Mouse (Mus musculus) small intestine, adult 2 months (tissue): ENCODE measurements around the gene Tle4. TPM values are rescaled to one million over a fixed set of nuclear protein-coding genes. Genes with fewer than 3 reads are reported as not detected.

Source experiments
- H3K27ac ChIP-seq: fragments of 200-500 bp; 2 replicates; pipeline ENCODE4 v1.5.1; 2012; ENCODE audit warnings: low read depth, low read length, control low read depth, inconsistent platforms; ENCODE audit not compliant: insufficient read depth
- H3K27me3 ChIP-seq: fragments of 200-500 bp; 2 replicates; pipeline ENCODE4 v1.6.1; 2012; ENCODE audit warnings: mild to moderate bottlenecking, moderate library complexity, low read length, inconsistent platforms; ENCODE audit not compliant: control insufficient read depth, insufficient read depth
- H3K36me3 ChIP-seq: fragments of 200-500 bp; 2 replicates; pipeline ENCODE4 v1.6.1; 2012; ENCODE audit warnings: mild to moderate bottlenecking, low read length, control low read depth, inconsistent platforms; ENCODE audit not compliant: control insufficient read depth, insufficient read depth
- H3K4me1 ChIP-seq: fragments of 200-500 bp; 2 replicates; pipeline ENCODE4 v1.6.1; 2012; ENCODE audit warnings: low read length, inconsistent platforms, mixed read lengths; ENCODE audit not compliant: control insufficient read depth, insufficient read depth, insufficient read length
- H3K4me3 ChIP-seq: fragments of 200-500 bp; 2 replicates; pipeline ENCODE4 v1.5.1; 2012; ENCODE audit warnings: low read depth, mild to moderate bottlenecking, control low read depth, inconsistent platforms, low read length, moderate library complexity
- CTCF ChIP-seq: fragments of 200-500 bp; IDR thresholded peaks from 2 replicates; pipeline ENCODE4 v1.5.1; 2012; ENCODE audit warnings: low read depth, mild to moderate bottlenecking, control low read depth, inconsistent platforms, low read length, moderate library complexity, mixed read lengths; ENCODE audit not compliant: insufficient replicate concordance, insufficient read length; ENCODE audit errors: extremely low read depth
- POLR2A ChIP-seq: fragments of 200-500 bp; IDR thresholded peaks from 2 replicates; pipeline ENCODE4 v1.6.1; 2012; ENCODE audit warnings: low read depth, mild to moderate bottlenecking, control low read depth, inconsistent platforms, low read length, moderate library complexity
- WGBS: fragments of 180-500 bp; shearing (Covaris S2); methylation state at CpG from one replicate; pipeline ENCODE4 v1.1.7; 2018; 5-methylcytosine and 5-hydroxymethylcytosine counted together
- polyA plus RNA-seq: library from polyadenylated mRNA; depleted of rRNA; stranded (reverse); fragments of >200 nt; gene quantifications from 2 replicates; pipeline ENCODE4 v1.2.3, GENCODE M21; 2012

The Tle4 gene
- polyA plus RNA-seq, 1 experiment, result 24.6 TPM

DNA sequence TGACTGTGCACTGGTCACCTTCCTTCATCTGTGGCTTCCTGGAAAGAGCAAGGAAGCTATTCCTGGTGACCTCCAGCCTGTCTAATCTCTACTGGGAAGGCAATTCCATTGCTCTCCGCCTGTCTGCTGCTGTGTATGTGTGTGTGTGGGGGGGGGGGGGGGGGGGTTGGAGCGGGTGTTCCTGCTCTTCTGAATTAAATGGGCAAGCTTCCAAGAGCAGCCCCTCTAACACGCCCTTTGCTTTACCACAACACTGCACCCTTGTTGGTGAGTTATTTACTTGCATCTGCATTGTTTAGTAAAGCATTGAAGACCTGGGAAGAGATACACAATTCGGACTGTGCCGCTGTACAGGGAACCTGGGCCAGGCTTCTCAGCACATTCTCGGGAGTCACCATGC lies 170.9 kb downstream of the Tle4 start:
- Histone ChIP-seq H3K36me3 (no peaks in the 10 kb centered on the region), H3K27me3 (no peaks in the 10 kb centered on the region), H3K4me1 (peaks cover 11% of the 10 kb centered on the region; the same call in 1 of the 2 replicates), H3K27ac (peak overlapping the region; percentile 39; the same call in 1 of the 2 replicates), H3K4me3 (no peak overlapping the region)
- TF ChIP-seq POLR2A (no peak), CTCF (no peak)
- 39% methylated on average over 6 of the region's 6 CpGs for WGBS

DNA sequence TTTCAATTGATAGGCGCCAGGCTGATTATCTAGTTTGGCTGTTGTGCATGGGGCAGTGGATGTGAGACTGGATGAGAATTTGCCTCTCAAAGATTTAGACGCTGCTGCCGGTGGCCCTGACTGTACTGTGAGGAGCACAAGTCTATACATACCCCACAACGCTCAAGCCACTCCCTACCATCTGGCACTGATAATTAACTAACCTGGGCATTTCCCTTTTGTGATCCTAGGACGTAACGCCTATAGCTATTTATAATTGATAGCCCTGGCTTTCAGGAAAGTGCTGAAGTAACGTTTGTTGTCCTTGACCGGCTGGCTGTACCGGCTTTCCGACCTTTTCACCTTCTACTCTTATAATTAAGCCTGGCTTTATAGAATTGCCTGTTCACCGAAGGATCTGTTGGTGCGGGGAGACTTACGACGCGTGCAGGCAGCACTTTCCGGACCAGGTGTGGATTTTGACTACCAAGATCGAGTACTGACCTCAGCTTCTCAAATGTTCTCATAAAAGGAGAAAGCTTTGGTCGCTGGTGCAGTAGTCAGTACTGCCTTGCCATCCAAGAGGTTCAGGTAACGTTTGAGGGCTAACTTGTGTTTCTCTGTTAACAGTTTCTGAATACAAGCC lies 171.5 kb downstream of the Tle4 start:
- no peak for TF ChIP-seq POLR2A
- no peak for TF ChIP-seq CTCF
- Histone ChIP-seq H3K27me3 (no peaks in the 10 kb centered on the region), H3K4me1 (peaks cover 11% of the 10 kb centered on the region; the same call in 1 of the 2 replicates), H3K4me3 (peak overlapping the region; percentile 47), H3K27ac (peak overlapping the region; percentile 39; the same call in 1 of the 2 replicates), H3K36me3 (no peaks in the 10 kb centered on the region)
- 24% methylated on average over 19 of the region's 19 CpGs for WGBS

DNA sequence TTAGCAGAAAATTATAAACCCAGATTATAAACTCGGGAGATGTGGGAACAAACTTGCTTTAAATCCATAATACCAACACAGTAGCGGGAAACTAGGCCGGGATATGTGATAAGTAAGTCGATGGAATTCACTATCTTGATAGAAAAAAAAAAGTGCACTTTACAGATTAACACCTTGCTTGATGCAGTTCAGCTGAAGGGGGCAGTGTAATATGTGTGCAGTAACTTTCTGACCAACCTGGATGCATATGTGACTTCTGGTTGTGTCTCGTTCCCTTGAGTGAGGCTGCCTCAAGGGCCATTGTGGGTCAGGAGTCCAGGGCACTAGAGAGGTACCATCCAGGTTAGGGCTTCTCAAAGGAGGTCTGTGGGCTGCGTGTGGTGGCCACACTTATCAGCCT lies 172.7 kb downstream of the Tle4 start:
- H3K27me3 ChIP-seq, result no peaks in the 10 kb centered on the region
- no peak for TF ChIP-seq POLR2A
- no peak; the same call in 1 of the 2 replicates for TF ChIP-seq CTCF

DNA sequence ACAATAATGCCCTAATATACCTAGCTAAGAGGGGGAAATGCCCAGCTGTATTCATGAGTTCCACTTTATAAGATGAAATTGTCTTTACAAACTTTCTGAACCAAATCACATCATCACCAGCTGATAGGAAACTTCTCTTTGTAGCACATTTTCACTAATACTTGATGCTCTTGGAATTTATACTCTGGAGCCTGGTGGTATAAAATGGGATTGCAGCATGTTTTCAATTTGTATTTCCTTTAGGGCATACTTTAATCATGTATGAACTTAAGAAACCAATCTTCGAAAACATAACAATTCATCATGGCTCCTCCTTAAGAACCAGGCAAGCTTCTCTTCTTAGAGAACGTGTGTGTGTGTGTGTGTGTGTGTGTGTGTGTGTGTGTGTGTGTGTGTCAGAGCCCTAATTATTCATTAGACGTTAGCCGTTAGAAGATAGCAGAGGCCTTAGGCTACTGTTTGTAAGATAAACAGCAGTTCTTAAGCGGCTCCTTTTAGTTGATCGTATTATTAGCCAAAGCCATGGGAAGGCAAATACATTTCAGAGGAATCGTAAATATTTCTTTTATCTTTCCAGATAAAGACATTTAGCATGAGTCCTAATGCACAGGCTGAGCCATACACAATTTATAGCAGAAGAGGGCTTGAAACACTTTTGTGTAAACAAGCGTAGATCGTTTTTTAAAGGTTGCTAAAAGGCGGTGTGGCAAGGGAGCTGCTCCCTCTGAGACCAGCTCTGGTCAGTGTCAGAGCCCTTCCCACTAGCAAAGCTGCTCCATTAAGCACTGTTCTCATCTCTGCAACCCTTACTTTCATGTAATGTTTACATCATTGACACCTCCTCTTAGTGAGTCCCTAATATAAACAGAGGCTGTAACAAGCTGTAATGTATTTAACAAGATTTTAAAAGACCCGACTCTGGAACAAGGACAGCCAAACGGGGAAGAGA lies 173.6 kb downstream of the Tle4 start:
- no peaks in the 10 kb centered on the region for H3K27me3 ChIP-seq
- H3K4me3 ChIP-seq, result no peak overlapping the region
- H3K27ac ChIP-seq, result no peak overlapping the region
- TF ChIP-seq POLR2A (no peak), CTCF (no peak)
- 20% methylated on average over 12 of the region's 12 CpGs for WGBS
- H3K4me1 ChIP-seq, result peaks cover 11% of the 10 kb centered on the region; the same call in 1 of the 2 replicates
- no peaks in the 10 kb centered on the region for H3K36me3 ChIP-seq

More for the DNA sequence above, 172.7 kb downstream of the Tle4 start:
- no peak overlapping the region for H3K4me3 ChIP-seq
- 29% methylated on average over 6 of the region's 6 CpGs for WGBS
- peaks cover 11% of the 10 kb centered on the region; the same call in 1 of the 2 replicates for H3K4me1 ChIP-seq
- no peak overlapping the region for H3K27ac ChIP-seq
- H3K36me3 ChIP-seq, result no peaks in the 10 kb centered on the region

DNA sequence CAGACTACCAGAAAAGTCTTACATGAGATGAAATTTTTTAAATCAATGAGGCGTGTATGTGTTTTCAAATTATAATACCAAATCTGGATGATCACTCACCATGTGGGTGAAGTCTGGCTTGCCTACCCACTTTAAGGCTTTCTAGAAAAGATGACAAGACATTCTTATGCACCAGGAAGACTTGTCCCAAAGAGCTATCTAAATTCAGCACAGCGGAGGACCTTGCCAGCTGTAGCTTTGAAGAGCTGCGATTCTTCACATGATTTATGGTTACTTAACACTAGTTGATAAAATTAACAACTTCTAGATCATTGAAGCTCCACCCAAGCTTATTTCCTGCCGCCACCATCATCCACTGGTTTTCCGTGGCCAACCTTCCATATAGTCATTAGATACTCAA lies 176.2 kb downstream of the Tle4 start:
- WGBS, result 69% methylated on average over 5 of the region's 5 CpGs
- TF ChIP-seq CTCF (no peak), POLR2A (no peak)
- Histone ChIP-seq H3K4me3 (no peak overlapping the region), H3K27me3 (no peaks in the 10 kb centered on the region), H3K36me3 (no peaks in the 10 kb centered on the region), H3K27ac (no peak overlapping the region), H3K4me1 (peaks cover 9% of the 10 kb centered on the region; the same call in 1 of the 2 replicates)

DNA sequence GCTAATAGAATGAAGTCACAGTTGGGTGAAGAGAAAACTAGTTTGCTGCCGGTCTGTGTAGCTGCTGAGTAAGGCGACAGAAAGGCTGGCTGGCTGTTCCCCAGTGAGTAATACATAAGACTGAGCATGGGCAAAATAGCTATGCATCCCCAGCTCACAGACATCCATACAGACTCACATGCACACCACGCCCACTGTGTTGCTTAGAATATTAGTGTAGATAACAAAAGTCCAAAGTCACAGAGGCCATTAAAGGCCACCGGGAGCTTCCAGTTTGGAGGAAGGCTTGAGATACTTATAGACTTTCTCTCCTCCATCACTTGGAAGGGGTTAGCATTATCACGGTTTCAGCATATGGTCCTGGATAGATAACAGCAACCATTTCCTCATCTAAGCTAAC lies 178.0 kb downstream of the Tle4 start:
- no peaks in the 10 kb centered on the region for H3K27me3 ChIP-seq
- no peaks in the 10 kb centered on the region for H3K36me3 ChIP-seq
- no peak for TF ChIP-seq CTCF
- TF ChIP-seq POLR2A, result no peak
- H3K4me1 ChIP-seq, result 0 out of 2 replicates have a peak, but pooled peaks cover 1% of the 10 kb centered on the region
- 32% methylated on average over 5 of the region's 5 CpGs for WGBS
- H3K4me3 ChIP-seq, result no peak overlapping the region
- H3K27ac ChIP-seq, result no peak overlapping the region

DNA sequence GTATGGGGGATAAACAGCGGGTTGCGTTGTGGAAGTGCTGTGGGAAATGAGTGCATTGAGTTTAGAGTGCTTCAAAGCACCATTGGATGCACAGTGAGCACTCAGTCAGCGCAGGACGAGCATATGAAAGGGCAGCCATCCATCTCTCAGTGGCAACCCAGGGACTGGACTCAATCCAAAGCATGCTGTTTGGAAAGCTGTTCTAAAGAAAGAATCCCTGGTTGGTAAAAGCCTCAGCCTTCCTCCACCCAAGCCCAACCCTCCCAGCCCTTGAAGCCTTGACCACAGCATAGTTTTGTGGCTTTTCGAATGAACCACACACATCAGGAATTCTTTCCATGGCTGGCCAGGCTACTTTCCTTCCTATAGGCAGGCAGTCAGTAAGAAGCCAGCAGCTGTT lies 181.0 kb downstream of the Tle4 start:
- 77% methylated on average over 5 of the region's 5 CpGs for WGBS
- Histone ChIP-seq H3K36me3 (no peaks in the 10 kb centered on the region), H3K27ac (no peak overlapping the region), H3K4me1 (no peaks in the 10 kb centered on the region), H3K27me3 (no peaks in the 10 kb centered on the region), H3K4me3 (no peak overlapping the region)
- TF ChIP-seq POLR2A, result no peak
- TF ChIP-seq CTCF, result no peak
